Mouse (Mus musculus): Measurements from ENCODE around the gene Scn5a. TPM values are rescaled to one million over a fixed set of nuclear protein-coding genes. Genes with fewer than 3 reads are reported as not detected.
A peak's percentile ranks its signal among the peaks of the same experiment; 100 is the strongest.

Gene Scn5a
- total and polyA plus RNA-seq, 3 experiments, result 1.9 to 9.0 (median 4.3) TPM

DNA sequence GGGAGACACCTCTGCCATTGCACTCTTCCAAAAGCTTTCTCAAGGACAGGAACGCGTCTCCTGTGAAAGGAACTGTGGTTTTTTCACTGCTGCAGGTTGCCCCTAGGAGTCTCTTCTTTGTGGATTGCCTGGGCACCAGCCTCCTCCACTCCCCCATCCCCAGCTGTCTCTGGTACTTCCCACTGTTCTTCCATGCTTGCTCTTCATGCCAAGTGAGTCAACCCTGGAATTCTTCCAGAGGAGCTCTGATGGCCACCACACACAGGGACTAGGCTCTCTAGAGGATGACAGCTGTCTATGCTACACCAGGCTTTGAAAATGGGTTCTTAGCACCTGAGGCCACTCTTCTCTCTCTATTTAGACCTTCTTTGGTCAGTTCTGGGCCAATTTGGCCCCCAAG is 1.8 kb downstream of the Scn5a start:
- dilution Hi-C loops (cut with MboI; ENCODE audit: extremely low pct_ligation_motif_present, extremely low pct_unique_long_range_greater_than_20kb, low sequenced_read_pairs), result no loop called here

DNA sequence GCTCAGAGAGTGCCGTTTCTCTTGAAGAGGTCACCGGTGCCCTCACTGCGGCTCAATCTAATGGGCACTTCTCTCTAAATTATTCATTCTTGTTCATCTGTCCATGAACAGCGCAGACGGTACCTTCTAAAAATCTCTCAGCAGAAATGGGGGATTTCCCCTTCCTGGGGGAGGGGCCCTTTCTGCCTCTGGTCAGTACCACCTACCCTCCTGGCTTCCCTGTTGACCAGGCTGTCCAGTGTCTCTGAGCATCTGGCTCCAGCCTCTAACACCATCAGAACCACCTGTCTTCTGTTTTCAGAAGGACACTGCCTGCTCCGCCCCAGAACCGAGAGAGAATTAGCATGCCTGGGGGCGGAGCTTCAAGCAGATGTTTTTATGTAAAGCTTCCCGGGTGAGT is 3.1 kb downstream of the Scn5a start:
- Histone ChIP-seq H3K27me3 (replicated peaks) (peaks cover 12% of the 10 kb centered on the region), H3K4me2 (ENCODE audit: insufficient read depth, low read depth, poor library complexity, severe bottlenecking) (peak overlapping the region; percentile 92), H3K4me3 (replicated peaks in 1 of 3; ENCODE audit: low read depth in 2 of 3, low read length in 2 of 3, poor library complexity in 1 of 3) (peak overlapping the region; percentile 34 to 44 (median 39)), H3K27ac (ENCODE audit: insufficient read depth, low read depth) (peak overlapping the region; percentile 78), H3K79me2 (replicated peaks; ENCODE audit: control insufficient read depth, extremely low read depth, insufficient read depth, poor library complexity, severe bottlenecking) (no peaks in the 10 kb centered on the region), H3K36me3 (replicated peaks in 1 of 2; ENCODE audit: control insufficient read depth in 1 of 2, insufficient read depth in 1 of 2, low read length in 1 of 2) (no peaks in the 10 kb centered on the region), H3K9me3 (replicated peaks; ENCODE audit: low read length) (no peaks in the 10 kb centered on the region), H3K4me1 (ENCODE audit: control insufficient read depth in 1 of 2, insufficient read depth in 2 of 2) (peaks cover 44 to 80% of the 10 kb centered on the region in 2 experiments), H3K9ac (ENCODE audit: insufficient read depth, low read depth) (peak overlapping the region; percentile 31; the same call in 1 of the 2 replicates)
- peak; percentile 76 for DNase-seq (ENCODE audit: extremely low read depth)
- dilution Hi-C loops (cut with MboI; ENCODE audit: extremely low pct_ligation_motif_present, extremely low pct_unique_long_range_greater_than_20kb, low sequenced_read_pairs), result no loop called here
- in situ Hi-C loops (cut with MboI; ENCODE audit: low pct_ligation_motif_present, low pct_unique_long_range_greater_than_20kb, low sequenced_read_pairs), result loop anchor here (10.0 kb wide), 1 partner anchor 471 kb away; the partner anchor contains the start of gene Dlec1
- TF ChIP-seq POLR2A (IDR thresholded peaks at IDR 0.05; ENCODE audit: low read depth, low read length), result 0 out of 2 replicates have a peak, but pooled peaks have one; percentile 32
- no peak for TF ChIP-seq UBTF (IDR thresholded peaks at IDR 0.05; ENCODE audit: low read depth, low read length)
- TF ChIP-seq EP300 (IDR thresholded peaks at IDR 0.05; ENCODE audit: low read length), result peak; percentile 55
- TF ChIP-seq CHD2 (IDR thresholded peaks at IDR 0.05; ENCODE audit: low read length), result peak; percentile 63; the same call in 1 of the 2 replicates
- peak; percentile 57; the same call in 1 of the 2 replicates for TF ChIP-seq TCF12 (IDR thresholded peaks at IDR 0.05; ENCODE audit: low read depth, low read length)
- no peak for TF ChIP-seq USF1 (IDR thresholded peaks at IDR 0.05; ENCODE audit: low read depth, low read length)
- TF ChIP-seq MXI1 (IDR thresholded peaks at IDR 0.05; ENCODE audit: low read depth, low read length), result peak; percentile 65
- TF ChIP-seq USF2 (conservative IDR thresholded peaks at IDR 0.05; ENCODE audit: low read depth, low read length), result no peak
- TF ChIP-seq MEF2A (IDR thresholded peaks at IDR 0.05; ENCODE audit: borderline replicate concordance, low read depth, low read length), result 0 out of 2 replicates have a peak, but pooled peaks have one; percentile 54
- TF ChIP-seq HCFC1 (IDR thresholded peaks at IDR 0.05; ENCODE audit: low read depth, low read length), result no peak
- TF ChIP-seq NELFE (IDR thresholded peaks at IDR 0.05; ENCODE audit: low read depth, low read length), result no peak
- TF ChIP-seq IRF4 (IDR thresholded peaks at IDR 0.05; ENCODE audit: low read depth, low read length), result 0 out of 2 replicates have a peak, but pooled peaks have one; percentile 3
- TF ChIP-seq MAX (IDR thresholded peaks at IDR 0.05; ENCODE audit: low read length), result 0 out of 2 replicates have a peak, but pooled peaks have one; percentile 7
- peak; percentile 52; the same call in 1 of the 2 replicates for TF ChIP-seq BHLHE40 (IDR thresholded peaks at IDR 0.05; ENCODE audit: low read depth, low read length)
- no peak for TF ChIP-seq ZKSCAN1 (IDR thresholded peaks at IDR 0.05; ENCODE audit: borderline replicate concordance, low read depth, low read length)
- 0 out of 2 replicates have a peak, but pooled peaks have one; percentile 6 for TF ChIP-seq ETS1 (conservative IDR thresholded peaks at IDR 0.05; ENCODE audit: low read depth, low read length)

More for the DNA sequence above, 1.8 kb downstream of the Scn5a start:
- Histone ChIP-seq H3K79me2 (replicated peaks; ENCODE audit: control insufficient read depth, extremely low read depth, insufficient read depth, poor library complexity, severe bottlenecking) (no peaks in the 10 kb centered on the region), H3K27me3 (replicated peaks) (peaks cover 12% of the 10 kb centered on the region), H3K27ac (ENCODE audit: insufficient read depth, low read depth) (no peak overlapping the region), H3K9ac (ENCODE audit: insufficient read depth, low read depth) (no peak overlapping the region), H3K36me3 (replicated peaks in 1 of 2; ENCODE audit: control insufficient read depth in 1 of 2, insufficient read depth in 1 of 2, low read length in 1 of 2) (no peaks in the 10 kb centered on the region), H3K4me1 (ENCODE audit: control insufficient read depth in 1 of 2, insufficient read depth in 2 of 2) (peaks cover 41 to 67% of the 10 kb centered on the region in 2 experiments), H3K9me3 (replicated peaks; ENCODE audit: low read length) (no peaks in the 10 kb centered on the region), H3K4me2 (ENCODE audit: insufficient read depth, low read depth, poor library complexity, severe bottlenecking) (no peak overlapping the region), H3K4me3 (replicated peaks in 1 of 3; ENCODE audit: low read depth in 2 of 3, low read length in 2 of 3, poor library complexity in 1 of 3) (no peak overlapping the region)
- DNase-seq (ENCODE audit: extremely low read depth), result no peak
- TF ChIP-seq ZKSCAN1 (IDR thresholded peaks at IDR 0.05; ENCODE audit: borderline replicate concordance, low read depth, low read length) (no peak), TBP (conservative IDR thresholded peaks at IDR 0.05; ENCODE audit: low read depth, low read length) (no peak), RAD21 (IDR thresholded peaks at IDR 0.05; ENCODE audit: low read depth, low read length) (no peak), GABPA (IDR thresholded peaks at IDR 0.05; ENCODE audit: insufficient replicate concordance, low read depth, low read length) (no peak), KAT2A (IDR thresholded peaks at IDR 0.05; ENCODE audit: insufficient replicate concordance, low read length) (no peak), ELF1 (IDR thresholded peaks at IDR 0.05; ENCODE audit: low read depth, low read length) (no peak), MXI1 (IDR thresholded peaks at IDR 0.05; ENCODE audit: low read depth, low read length) (no peak), RCOR1 (conservative IDR thresholded peaks at IDR 0.05; ENCODE audit: low read depth, low read length) (no peak), JUN (IDR thresholded peaks at IDR 0.05; ENCODE audit: insufficient read depth, low read depth, low read length) (no peak), ZC3H11A (IDR thresholded peaks at IDR 0.05; ENCODE audit: low read depth, low read length) (no peak)
- in situ Hi-C loops (cut with MboI; ENCODE audit: low pct_ligation_motif_present, low pct_unique_long_range_greater_than_20kb, low sequenced_read_pairs), result loop anchor here (10.0 kb wide), 1 partner anchor 472 kb away; the partner anchor contains the start of gene Dlec1

All from CH12.LX (cell line).